ENCODE assay signal across 29 mouse cellular contexts in genomic region chr5:74207209-74207608, GRCm38 (mm10). TPM values are rescaled to one million over a fixed set of nuclear protein-coding genes. Genes with fewer than 3 reads are reported as not detected.
DNase-seq lines count a peak whose midpoint lies in the region; ATAC-seq and TF ChIP-seq lines count a peak whose summit lies in the region.
"Had no signal": no experiment of that assay in that cellular context is flagged by ENCODE, and none has a peak within 500 bp of the region (broad histone marks: within the 10 kb centered on the region; RNA-seq: fewer than 3 reads in every experiment).

No protein-coding gene starts in this region.

- H3K4me3 ChIP-seq in heart, embryonic 13.5 days: no peak overlapping the region
- no peak overlapping the region for H3K4me3 ChIP-seq in cortical plate, adult 2 months (ENCODE audit: insufficient read depth, low read length)
- H3K4me3 ChIP-seq: embryonic facial prominence, embryonic 10.5 days; embryonic facial prominence, embryonic 15.5 days; forebrain, embryonic 13.5 days; hindbrain, embryonic 10.5 days; hindbrain, embryonic 15.5 days; limb, embryonic 10.5 days; limb, embryonic 15.5 days; liver, embryonic 13.5 days; stomach, embryonic 15.5 days had no signal

- no peaks in the 10 kb centered on the region; the same call in 1 of the 2 replicates for H3K36me3 ChIP-seq in heart, embryonic 13.5 days
- H3K36me3 ChIP-seq: embryonic facial prominence, embryonic 15.5 days; hindbrain, embryonic 10.5 days; hindbrain, embryonic 15.5 days; limb, embryonic 15.5 days; liver, embryonic 13.5 days; stomach, embryonic 15.5 days had no signal

- H3K27ac ChIP-seq in heart, embryonic 13.5 days (replicated peaks): peak overlapping the region; percentile 90; the same call in 1 of the 2 replicates
- H3K27ac ChIP-seq in cortical plate, adult 2 months (ENCODE audit: insufficient read depth, low read length): 0 out of 2 replicates have a peak overlapping the region, but pooled peaks have one; percentile 0
- H3K27ac ChIP-seq: embryonic facial prominence, embryonic 15.5 days; forebrain, embryonic 13.5 days; hindbrain, embryonic 15.5 days; limb, embryonic 15.5 days; liver, embryonic 13.5 days; stomach, embryonic 15.5 days had no signal

- no peaks in the 10 kb centered on the region for H3K9me3 ChIP-seq in heart, embryonic 13.5 days
- H3K9me3 ChIP-seq: embryonic facial prominence, embryonic 15.5 days; hindbrain, embryonic 15.5 days; limb, embryonic 10.5 days; limb, embryonic 15.5 days; liver, embryonic 13.5 days; stomach, embryonic 15.5 days had no signal

- TF ChIP-seq POLR2A in cortical plate, adult 2 months (IDR thresholded peaks at IDR 0.05; ENCODE audit: extremely low read depth, insufficient read depth, low read length): no peak

- peaks cover 81% of the 10 kb centered on the region for H3K4me1 ChIP-seq in heart, embryonic 13.5 days
- H3K4me1 ChIP-seq in cortical plate, adult 2 months (ENCODE audit: control insufficient read depth, insufficient read depth, low read length): peaks cover 3% of the 10 kb centered on the region; the same call in 1 of the 2 replicates
- H3K4me1 ChIP-seq: hindbrain, embryonic 15.5 days had no signal

- TF ChIP-seq CTCF in cortical plate, adult 2 months (IDR thresholded peaks at IDR 0.05; ENCODE audit: extremely low read depth, insufficient read depth, low read length): no peak

- no peaks in the 10 kb centered on the region for H3K27me3 ChIP-seq in heart, embryonic 13.5 days (replicated peaks)
- H3K27me3 ChIP-seq: embryonic facial prominence, embryonic 15.5 days; forebrain, embryonic 13.5 days; hindbrain, embryonic 15.5 days; limb, embryonic 15.5 days; liver, embryonic 13.5 days; Patski; stomach, embryonic 15.5 days had no signal

- ATAC-seq in frontal cortex, adult (ENCODE audit: low TSS enrichment): peak; percentile 74
- ATAC-seq in heart, embryonic 13.5 days (ENCODE audit: extremely low read depth, insufficient number of reproducible peaks, low FRiP score, low TSS enrichment): no peak
- ATAC-seq: forebrain, embryonic 13.5 days; inflammation-experienced regulatory T-cells, adult 6 months; lung, postnatal 0 days; Patski had no signal

- no peak for DNase-seq in frontal cortex, postnatal 14 days (ENCODE audit: low spot score in 2 of 2)
- no peak for DNase-seq in heart, postnatal 36 days
- peak; percentile 76 for DNase-seq in left cerebral cortex, adult 11 months (ENCODE audit: low spot score)
- no peak for DNase-seq in left cerebral cortex, postnatal 10 days (ENCODE audit: extremely low spot score in 1 of 2, low spot score in 2 of 2)
- DNase-seq in thymus, postnatal 0 days (ENCODE audit: low spot score): no peak
- DNase-seq: adrenal gland, postnatal 25 days; cerebellum, adult 18-20 months; cerebellum, postnatal 14 days; kidney, postnatal 10 days; layer of hippocampus, postnatal 36 days; liver, embryonic 13.5 days; lung, adult 18-20 months; midbrain, embryonic 14.5 days; right cerebral cortex, postnatal 25 days; thymus, postnatal 25 days had no signal

- 69% methylated on average over 3 of the region's 3 CpGs for WGBS in heart, embryonic 13.5 days

- no peak overlapping the region for H3K4me2 ChIP-seq in heart, embryonic 13.5 days
- H3K4me2 ChIP-seq: embryonic facial prominence, embryonic 15.5 days; forebrain, embryonic 13.5 days; hindbrain, embryonic 15.5 days; limb, embryonic 15.5 days; liver, embryonic 13.5 days; stomach, embryonic 15.5 days had no signal

- H3K9ac ChIP-seq in heart, embryonic 13.5 days: no peak overlapping the region
- H3K9ac ChIP-seq: embryonic facial prominence, embryonic 15.5 days; forebrain, embryonic 13.5 days; hindbrain, embryonic 15.5 days; limb, embryonic 15.5 days; liver, embryonic 13.5 days; stomach, embryonic 15.5 days had no signal

- intact Hi-C loops in heart, postnatal 36 days (cut with DNase I): no loop called here
- intact Hi-C loops in left cerebral cortex, postnatal 10 days (cut with DNase I): no loop called here

RNA-seq across cellular contexts. Expression of gene Rasl11b, which starts 12.1 kb away (rescaled TPM):
- polyA plus RNA-seq in heart, embryonic 13.5 days (2015; fragmentation: Nextera tagmentation; extraction: Ambion mirVana): 79.7 and 88.1 TPM in 2 replicates
- 10 to 100 TPM; 29.9 to 44.8 TPM for total RNA-seq in heart, postnatal 36 days (2021)
- total RNA-seq in left cerebral cortex, postnatal 10 days (2021): 10 to 100 TPM; 74.5 to 75.6 TPM
- 119 and 124 TPM in 2 replicates for polyA plus RNA-seq in cortical plate, adult 2 months (2012; rRNA removed)
- polyA plus RNA-seq in thymus, postnatal 0 days (2015; fragmentation: Nextera tagmentation; extraction: Ambion mirVana): 26.8 and 28.6 TPM in 2 replicates
